Mouse (Mus musculus): ENCODE data around the gene Olfr1129.
"Not testable (repeated sequence)": the region's sequence is repeated elsewhere in the genome, so short reads cannot be mapped to it uniquely, and the experiment has no call there.

Gene Olfr1129

DNA sequence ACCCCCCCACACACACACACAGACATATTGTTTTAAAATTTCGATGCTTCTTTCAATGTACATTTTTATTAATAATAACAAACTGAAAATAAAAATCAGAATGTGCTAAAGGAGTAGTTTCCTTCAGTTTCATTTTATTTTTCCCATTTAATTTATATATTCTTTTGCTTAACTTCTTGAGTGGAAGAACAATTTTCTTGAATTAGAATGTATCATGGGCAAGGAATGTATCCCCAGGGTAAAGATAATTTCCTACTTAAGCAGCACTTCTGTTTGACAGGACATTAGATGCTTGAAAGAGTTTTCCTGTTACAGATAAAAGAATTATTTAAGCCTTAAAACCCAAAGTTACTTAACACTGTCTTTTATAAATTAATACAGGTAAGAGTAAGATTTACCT is at the start of gene Olfr1129:
TSS of gene Olfr1129 (plus strand) at position 301 of the 400 bp plus-strand sequence.
- in situ Hi-C loops (cut with MboI, MseI) = not testable (repeated sequence)

DNA sequence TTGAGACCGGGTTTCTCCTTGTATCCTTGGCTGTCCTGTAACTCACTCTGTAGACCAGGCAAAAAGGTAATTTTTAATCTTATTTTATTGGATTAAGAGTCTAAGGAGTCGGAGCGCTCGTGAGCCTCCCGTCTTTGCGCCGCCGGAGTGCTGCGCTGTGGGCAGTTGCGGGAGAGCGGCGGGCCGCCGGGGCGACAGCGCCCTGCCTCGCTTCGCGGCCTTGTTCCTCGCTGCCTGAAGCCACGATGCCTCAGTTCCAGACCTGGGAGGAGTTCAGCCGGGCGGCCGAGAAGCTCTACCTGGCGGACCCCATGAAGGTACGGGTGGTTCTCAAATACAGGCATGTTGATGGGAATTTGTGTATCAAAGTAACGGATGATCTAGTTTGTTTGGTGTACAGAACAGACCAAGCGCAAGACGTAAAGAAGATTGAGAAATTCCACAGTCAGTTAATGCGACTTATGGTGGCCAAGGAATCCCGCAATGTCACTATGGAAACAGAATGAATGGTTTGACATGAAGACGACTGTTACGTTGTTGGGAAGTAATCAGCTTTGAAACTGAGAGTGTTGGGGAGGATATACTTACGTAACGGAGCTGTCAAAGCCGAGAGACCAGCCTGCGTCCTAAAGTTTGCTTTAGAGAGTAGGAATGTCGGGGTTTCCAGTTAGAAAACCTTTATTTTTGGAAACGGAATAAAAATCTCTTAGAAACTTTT is 47.6 kb upstream of the Olfr1129 start:
- in situ Hi-C loops (cut with MboI, MseI) = not testable (repeated sequence)

DNA sequence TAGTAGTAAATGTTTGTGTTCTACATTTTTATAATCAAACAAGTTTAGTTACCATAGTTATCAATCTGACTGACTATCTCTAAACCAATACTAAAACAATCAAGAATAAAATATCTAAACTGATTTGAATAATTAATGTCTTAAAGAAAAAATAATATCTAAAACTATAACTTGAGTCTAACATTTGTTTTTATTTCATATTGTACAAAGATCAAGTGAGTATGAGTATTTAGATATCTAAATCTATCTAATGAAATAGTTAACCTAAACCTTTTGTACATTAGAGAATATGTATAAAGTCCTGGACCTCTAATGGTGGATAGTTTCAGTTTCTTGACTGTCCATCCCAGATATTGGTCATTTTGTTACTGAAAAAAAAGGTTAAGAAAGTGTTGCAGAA is 42.2 kb upstream of the Olfr1129 start, which contains the start of gene Olfr153:
TSS of gene Olfr153 (plus strand) at position 301 of the 400 bp plus-strand sequence.
- in situ Hi-C loops (cut with MboI, MseI) = no loop called here

DNA sequence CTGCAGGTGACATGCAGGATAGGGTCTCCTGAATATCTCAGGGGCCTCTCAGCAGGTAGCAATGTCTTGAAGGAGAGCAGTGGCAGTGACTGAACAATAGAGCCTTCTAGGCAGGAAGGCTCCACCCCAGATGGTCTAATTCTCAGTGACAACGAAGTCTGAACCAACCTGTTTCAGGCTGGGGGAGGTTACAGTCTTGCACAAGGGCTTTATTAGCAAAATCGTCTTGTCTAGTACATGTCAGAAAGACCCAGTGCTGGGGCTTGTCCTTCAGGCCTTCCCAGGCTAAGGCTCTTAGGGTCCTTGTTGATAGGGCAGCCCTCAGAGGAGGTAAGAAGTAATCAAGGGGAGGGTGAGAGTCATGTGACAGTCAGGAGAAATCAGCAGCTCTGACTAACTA is 38.9 kb upstream of the Olfr1129 start:
- in situ Hi-C loops (cut with MboI, MseI) = no loop called here

DNA sequence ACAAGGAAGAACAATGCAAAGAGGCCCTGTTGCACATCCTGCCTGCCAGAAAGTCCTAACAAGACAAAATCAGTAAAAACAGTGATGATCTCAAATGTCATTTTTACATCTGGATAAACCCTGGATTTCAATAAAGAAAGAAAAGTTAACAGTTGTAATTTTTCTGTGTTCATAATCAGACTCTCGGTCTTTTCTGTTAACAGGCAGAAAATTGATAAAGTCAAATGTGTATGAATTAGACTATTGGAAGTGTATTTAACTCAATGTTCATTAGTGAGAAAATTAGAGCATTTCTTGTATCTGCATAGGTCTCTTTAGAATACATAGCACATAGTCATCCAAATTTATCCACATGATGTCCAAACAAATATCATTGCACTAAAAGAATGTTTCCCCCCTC is 28.3 kb upstream of the Olfr1129 start, which contains the start of gene Olfr1128:
TSS of gene Olfr1128 (minus strand) at position 101 of the 400 bp plus-strand sequence.
- in situ Hi-C loops (cut with MboI, MseI) = no loop called here

DNA sequence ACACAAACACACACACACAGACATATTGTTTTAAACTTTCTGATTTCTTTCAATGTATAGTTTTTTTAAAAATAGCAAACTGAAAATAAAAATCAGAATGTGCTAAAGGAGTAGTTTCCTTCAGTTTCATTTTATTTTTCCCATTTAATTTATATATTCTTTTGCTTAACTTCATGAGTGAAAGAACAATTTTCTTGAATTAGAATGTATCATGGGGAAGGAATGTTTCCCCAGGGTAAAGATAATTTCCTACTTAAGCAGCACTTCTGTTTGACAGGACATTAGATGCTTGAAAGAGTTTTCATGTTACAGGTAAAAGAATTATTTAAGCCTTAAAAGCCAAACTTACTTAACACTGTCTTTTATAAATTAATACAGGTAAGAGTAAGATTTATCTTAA is 32.2 kb downstream of the Olfr1129 start, which contains the start of gene Olfr1130:
TSS of gene Olfr1130 (plus strand) at position 301 of the 400 bp plus-strand sequence.
- in situ Hi-C loops (cut with MboI, MseI) = not testable (repeated sequence)

DNA sequence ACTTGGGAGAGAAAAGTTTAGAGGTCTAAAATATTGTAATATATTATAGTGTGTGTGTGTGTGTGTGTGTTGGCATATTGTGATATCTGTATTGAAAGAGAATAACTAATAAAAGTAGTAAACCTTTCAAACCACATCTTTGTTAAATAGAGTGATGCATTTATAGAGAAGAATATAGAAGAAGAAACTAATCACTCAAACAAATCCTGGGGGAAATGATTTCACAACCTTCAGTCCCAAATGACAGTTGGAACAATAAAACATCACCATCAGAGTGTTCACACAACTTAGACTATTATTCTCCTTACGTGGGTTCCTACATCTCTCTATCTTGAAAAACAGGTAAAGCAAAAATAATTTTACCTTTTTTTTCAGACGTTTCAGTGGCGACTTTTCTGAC is 53.1 kb downstream of the Olfr1129 start, which contains the start of gene Olfr1131:
TSS of gene Olfr1131 (plus strand) at position 301 of the 400 bp plus-strand sequence.
- in situ Hi-C loops (cut with MboI, MseI) = no loop called here
